Mouse (Mus musculus): ENCODE results near the gene Slc22a17.

GRCm38 (mm10) chr14:54958503-54958902 is 45.6 kb upstream of the Slc22a17 start:
- TF ChIP-seq ZC3H11A (IDR thresholded peaks at IDR 0.05; ENCODE audit: borderline replicate concordance, low read depth, low read length): no peak
- TF ChIP-seq HCFC1 (IDR thresholded peaks at IDR 0.05; ENCODE audit: borderline replicate concordance, insufficient read depth, low read length): no peak

Data from ES-E14 (cell line).